12 mouse cellular contexts compared by ENCODE assay signal in the genomic region with DNA sequence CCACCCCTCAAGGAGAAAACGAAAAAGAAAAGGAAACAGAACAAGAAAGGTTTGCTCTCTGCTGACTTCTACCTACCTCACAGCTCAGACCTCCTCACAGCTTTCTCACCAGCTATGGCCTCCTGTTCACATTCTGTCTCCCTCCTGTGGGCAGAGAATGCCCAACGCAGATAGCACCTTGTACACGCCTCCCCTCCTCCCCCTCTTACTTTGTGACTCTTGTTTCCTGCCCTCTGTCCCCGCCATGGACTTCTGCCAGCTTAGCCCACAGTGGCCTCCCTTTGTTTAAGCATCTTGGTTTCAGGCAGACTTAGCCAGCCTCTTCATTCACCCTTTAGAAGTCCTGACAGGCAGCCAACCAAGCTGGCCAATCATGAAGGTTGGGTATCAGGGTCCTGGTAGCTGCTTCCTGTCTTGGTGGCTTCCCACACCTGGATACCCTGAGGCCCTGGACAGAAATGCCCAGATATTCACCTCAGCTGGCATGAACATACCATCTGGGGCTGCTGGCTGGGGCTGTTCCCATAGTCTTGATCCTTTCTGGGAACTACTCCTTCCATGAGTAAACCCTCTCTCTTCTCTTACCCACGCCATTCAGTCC.
A peak's percentile ranks its signal among the peaks of the same experiment; 100 is the strongest.
DNase-seq lines count a peak whose midpoint lies in the region; ATAC-seq lines count a peak whose summit lies in the region.
"Had no signal": no experiment of that assay in that cellular context is flagged by ENCODE, and none has a peak within 500 bp of the region (broad histone marks: within the 10 kb centered on the region; RNA-seq: fewer than 3 reads in every experiment).

No protein-coding gene starts in this region.

- ATAC-seq in liver, embryonic 16.5 days (ENCODE audit: low read depth) = peak; percentile 50; the same call in 1 of the 2 replicates
- no peak for ATAC-seq in midbrain, embryonic 15.5 days (replicated peaks)

- H3K4me1 ChIP-seq in liver, embryonic 16.5 days (ENCODE audit: control insufficient read depth, low read depth, low read length) = peaks cover 19% of the 10 kb centered on the region
- H3K4me1 ChIP-seq in midbrain, embryonic 15.5 days = no peaks in the 10 kb centered on the region
- H3K4me1 ChIP-seq: heart, embryonic 13.5 days had no signal

- H3K27ac ChIP-seq in liver, embryonic 16.5 days (ENCODE audit: low read length) = peak overlapping the region; percentile 21; the same call in 1 of the 2 replicates
- no peak overlapping the region for H3K27ac ChIP-seq in midbrain, embryonic 15.5 days
- H3K27ac ChIP-seq: heart, embryonic 13.5 days had no signal

- H3K27me3 ChIP-seq in liver, embryonic 16.5 days (ENCODE audit: control insufficient read depth, insufficient read depth, low read depth, low read length) = no peaks in the 10 kb centered on the region
- H3K27me3 ChIP-seq in midbrain, embryonic 15.5 days (replicated peaks) = no peaks in the 10 kb centered on the region; the same call in 1 of the 2 replicates

- no peak overlapping the region for H3K4me3 ChIP-seq in liver, embryonic 16.5 days (ENCODE audit: low read depth, low read length)
- no peak overlapping the region for H3K4me3 ChIP-seq in midbrain, embryonic 15.5 days
- H3K4me3 ChIP-seq: heart, embryonic 13.5 days had no signal

- H3K9me3 ChIP-seq in liver, embryonic 16.5 days (replicated peaks; ENCODE audit: control insufficient read depth, low read length) = no peaks in the 10 kb centered on the region
- H3K9me3 ChIP-seq in midbrain, embryonic 15.5 days = no peaks in the 10 kb centered on the region
- H3K9me3 ChIP-seq: heart, embryonic 13.5 days had no signal

- DNase-seq in kidney, postnatal 14 days = peak; percentile 43
- DNase-seq in kidney, adult 8-10 months = no peak
- DNase-seq in B cell, adult 2 months = peak; percentile 36 to 46
- peak; percentile 41 for DNase-seq in Muller cell, postnatal 12 days (ENCODE audit: inconsistent ontology term)
- DNase-seq in retina, postnatal 1 day = no peak
- DNase-seq: cerebellum, adult 11-12 months; layer of hippocampus, adult 9-11 months; midbrain, embryonic 14.5 days; right cerebral cortex, adult 18-20 months had no signal

- WGBS in liver, embryonic 16.5 days (ENCODE audit: insufficient replicate concordance) = 39% methylated on average over 5 of the region's 5 CpGs
- WGBS in midbrain, embryonic 15.5 days = 70% methylated on average over 5 of the region's 5 CpGs

- no peak overlapping the region for H3K4me2 ChIP-seq in liver, embryonic 16.5 days (ENCODE audit: low read depth, low read length)
- H3K4me2 ChIP-seq in midbrain, embryonic 15.5 days = no peak overlapping the region
- H3K4me2 ChIP-seq: heart, embryonic 13.5 days had no signal

- no peaks in the 10 kb centered on the region for H3K36me3 ChIP-seq in liver, embryonic 16.5 days (ENCODE audit: control insufficient read depth, insufficient read depth)
- H3K36me3 ChIP-seq in midbrain, embryonic 15.5 days (replicated peaks) = no peaks in the 10 kb centered on the region
- H3K36me3 ChIP-seq: heart, embryonic 13.5 days had no signal

- no peak overlapping the region for H3K9ac ChIP-seq in liver, embryonic 16.5 days (ENCODE audit: low read depth, low read length)
- H3K9ac ChIP-seq in midbrain, embryonic 15.5 days = no peak overlapping the region
- H3K9ac ChIP-seq: heart, embryonic 13.5 days had no signal

Comparison
In these comparisons a context has a peak if more than half of its experiments do, and no peak if none do; other contexts are left out.
1. DNase-seq: peak in kidney, postnatal 14 days (single experiment), B cell, adult 2 months (2 of 2) and Muller cell, postnatal 12 days (single experiment); none in kidney, adult 8-10 months (0 of 2) and retina, postnatal 1 day (single experiment).